Mouse (Mus musculus) T-helper 2 cell (primary cell): ENCODE results near the gene Prss58.

Source experiments
- in situ Hi-C: fragments of 300-600 bp; cut with MboI, MseI; formaldehyde crosslinking; loops from one replicate; pipeline ENCODE4 v1.15.1; 2025; ENCODE audit warnings: high pct_unique_total_duplicates

The Prss58 gene

DNA sequence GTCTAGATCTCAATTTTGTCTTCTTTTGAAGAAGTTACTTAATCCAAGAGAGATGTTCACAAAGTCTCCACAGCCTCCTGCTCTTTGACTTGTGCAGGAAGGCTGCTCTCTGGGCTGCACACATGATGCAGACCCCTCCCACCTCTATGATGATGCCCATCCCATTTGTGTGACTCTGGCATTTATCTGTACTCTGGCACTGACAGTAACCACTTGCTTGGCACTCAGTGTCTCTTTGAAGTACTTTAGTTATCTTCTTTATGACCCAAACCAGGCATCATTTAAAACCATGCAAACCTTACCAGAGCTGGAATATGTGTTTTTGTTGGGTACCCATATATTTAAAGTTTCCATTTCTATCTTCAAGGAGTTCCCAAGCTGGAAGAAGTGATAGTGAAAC is at the start of gene Prss58:
Prss58 (minus strand) TSS at position 101 of the 400 bp plus-strand sequence.
- in situ Hi-C loops = loop anchor here (10.0 kb wide), 1 partner anchor 675 kb away; no protein-coding TSS in a partner anchor

DNA sequence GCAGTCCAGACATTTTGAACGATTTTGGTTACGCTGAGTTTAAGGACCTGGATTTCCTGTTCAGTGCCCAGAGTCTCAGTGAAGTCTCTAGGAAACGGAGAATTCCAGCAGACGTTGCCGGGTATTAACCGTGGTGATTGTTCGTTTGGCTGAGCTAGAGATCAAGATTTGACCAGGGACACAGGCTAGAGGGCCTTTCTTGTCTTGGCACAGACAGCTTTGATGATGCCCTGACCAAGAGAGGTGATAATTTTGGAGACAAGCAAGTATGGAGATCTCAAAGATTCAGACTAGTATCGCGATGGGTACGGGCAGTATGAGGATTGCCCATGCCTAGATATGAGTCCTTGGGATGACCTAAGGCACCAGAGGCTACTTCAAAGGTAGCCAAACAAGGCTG is 40.3 kb upstream of the Prss58 start, which contains the start of gene 1700074P13Rik:
1700074P13Rik (minus strand) TSS at position 101 of the 400 bp plus-strand sequence.
- in situ Hi-C loops = no loop called here

DNA sequence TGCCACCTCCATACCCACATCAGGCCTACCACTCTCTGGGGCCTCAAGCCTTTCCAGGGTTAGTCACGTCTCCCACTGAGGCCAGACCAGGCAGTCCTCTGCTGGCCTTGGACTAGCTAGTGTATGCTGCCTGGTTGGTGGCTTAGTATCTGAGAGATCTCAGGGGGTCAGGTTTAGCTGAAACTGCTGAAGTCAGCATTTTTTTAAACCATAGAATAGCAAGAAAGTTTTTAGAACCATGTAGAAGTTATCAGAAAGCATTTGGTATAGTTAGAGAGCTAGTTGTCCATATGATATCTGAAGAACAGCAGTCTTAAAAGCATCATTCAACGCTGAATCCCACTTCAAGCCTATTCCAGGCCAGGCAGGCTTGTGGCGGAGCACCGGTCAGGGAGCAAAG is 19.8 kb upstream of the Prss58 start:
- in situ Hi-C loops = no loop called here

- in situ Hi-C loops = loop anchor here (10.0 kb wide), 1 partner anchor 150 kb away; no protein-coding TSS in a partner anchor
These were observed 5.5 kb downstream of the Prss58 start for GRCm38 (mm10) chr6:40894716-40895115.

- in situ Hi-C loops = loop anchor here (10.0 kb wide), 1 partner anchor 151 kb away; no protein-coding TSS in a partner anchor
These were observed 6.6 kb downstream of the Prss58 start for GRCm38 (mm10) chr6:40893577-40893976.

GRCm38 (mm10) chr6:40891754-40892153 is 8.4 kb downstream of the Prss58 start:
- in situ Hi-C loops = loop anchor here (10.0 kb wide), 1 partner anchor 153 kb away; no protein-coding TSS in a partner anchor

GRCm38 (mm10) chr6:40890973-40891372 is 9.2 kb downstream of the Prss58 start:
- in situ Hi-C loops = loop anchor here (10.0 kb wide), 1 partner anchor 154 kb away; no protein-coding TSS in a partner anchor

GRCm38 (mm10) chr6:40887394-40887793 is 12.8 kb downstream of the Prss58 start, which contains the start of gene Moxd2:
Moxd2 (minus strand) TSS chr6:40887494.
- in situ Hi-C loops = loop anchor here (10.0 kb wide), 1 partner anchor 413 kb away; the partner anchor contains the start of gene Ssbp1

GRCm38 (mm10) chr6:40845283-40845682 is 54.9 kb downstream of the Prss58 start:
- in situ Hi-C loops = no loop called here
